Mouse (Mus musculus) midbrain, embryonic 13.5 days (tissue): ENCODE results near the gene Ace2. TPM values are rescaled to one million over a fixed set of nuclear protein-coding genes. Genes with fewer than 3 reads are reported as not detected.

ENCODE experiments used
- ATAC-seq: fragments of 200-750 bp; cut with Nextera tagmentation; 2 replicates; pipeline ENCODE4 v1.8.0; 2017; ENCODE audit warnings: mild to moderate bottlenecking, moderate TSS enrichment, moderate library complexity
- H3K27ac ChIP-seq: fragments of 300-500 bp; sonication (generic); 2 replicates; pipeline ENCODE4 v1.5.1; 2015; ENCODE audit warnings: inconsistent platforms, mild to moderate bottlenecking, moderate library complexity
- H3K27me3 ChIP-seq: fragments of 300-500 bp; sonication (generic); 2 replicates; pipeline ENCODE4 v1.6.1; 2015; ENCODE audit warnings: mild to moderate bottlenecking, inconsistent platforms
- H3K36me3 ChIP-seq: fragments of 300-500 bp; sonication (generic); 2 replicates; pipeline ENCODE4 v1.6.1; 2015; ENCODE audit warnings: mild to moderate bottlenecking, inconsistent platforms
- H3K4me1 ChIP-seq: fragments of 300-500 bp; sonication (generic); replicated peaks from 2 replicates; pipeline ENCODE4 v1.6.1; 2015; ENCODE audit warnings: inconsistent platforms
- H3K4me2 ChIP-seq: fragments of 300-500 bp; sonication (generic); replicated peaks from 2 replicates; pipeline ENCODE4 v1.6.1; 2015; ENCODE audit warnings: moderate library complexity, mild to moderate bottlenecking, inconsistent platforms
- H3K4me3 ChIP-seq: fragments of 300-500 bp; sonication (generic); replicated peaks from 2 replicates; pipeline ENCODE4 v1.5.1; 2015; ENCODE audit warnings: mild to moderate bottlenecking, inconsistent platforms
- H3K9ac ChIP-seq: fragments of 300-500 bp; sonication (generic); replicated peaks from 2 replicates; pipeline ENCODE4 v1.6.1; 2015; ENCODE audit warnings: mild to moderate bottlenecking, inconsistent platforms
- H3K9me3 ChIP-seq: fragments of 300-500 bp; sonication (generic); 2 replicates; pipeline ENCODE4 v1.6.1; 2016; ENCODE audit warnings: mild to moderate bottlenecking, inconsistent platforms
- WGBS: fragments of 180-500 bp; shearing (Covaris S2); methylation state at CpG from one replicate; pipeline ENCODE4 v1.1.7; 2015; 5-methylcytosine and 5-hydroxymethylcytosine counted together
- polyA plus RNA-seq: library from polyadenylated mRNA; unstranded; fragments of >200 nt; fragmentation: Nextera tagmentation; extraction: Ambion mirVana; gene quantifications from 2 replicates; pipeline ENCODE4 v1.2.1, GENCODE M21; 2015

Ace2 gene
- polyA plus RNA-seq, 1 experiment from 2014 or later = 0.05 TPM

GRCm38 (mm10) chrX:164183844-164184243, 44.7 kb downstream of the Ace2 start:
- H3K36me3 ChIP-seq = no peaks in the 10 kb centered on the region
- WGBS = 37% methylated on average over 3 of the region's 3 CpGs

DNA sequence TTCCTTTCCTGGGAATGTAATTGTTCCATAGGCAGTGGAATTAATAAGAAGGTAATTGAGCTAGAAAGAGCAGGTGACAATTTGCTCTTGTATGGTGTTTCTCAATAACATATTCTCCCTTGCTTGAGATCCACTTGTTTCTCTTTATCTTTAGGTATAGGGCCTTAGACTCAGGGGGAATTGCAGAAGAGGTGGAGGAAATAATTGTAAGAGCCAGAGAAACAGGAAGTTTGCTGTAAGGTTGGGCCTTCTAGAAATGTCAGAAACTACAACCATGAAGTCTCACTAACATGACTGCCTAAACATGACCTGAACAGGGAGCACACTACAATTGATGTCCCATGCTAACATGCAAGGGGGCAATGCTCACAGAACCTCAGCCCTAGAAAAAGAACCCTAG, 50.7 kb downstream of the Ace2 start:
- Histone ChIP-seq H3K4me2 (no peak overlapping the region), H3K27me3 (peaks cover 11% of the 10 kb centered on the region; the same call in 1 of the 2 replicates), H3K4me1 (no peaks in the 10 kb centered on the region), H3K4me3 (no peak overlapping the region), H3K9me3 (no peaks in the 10 kb centered on the region), H3K9ac (no peak overlapping the region), H3K36me3 (no peaks in the 10 kb centered on the region), H3K27ac (no peak overlapping the region)
- ATAC-seq = no peak

More at GRCm38 (mm10) chrX:164183844-164184243, 44.7 kb downstream of the Ace2 start:
- H3K4me1 ChIP-seq = no peaks in the 10 kb centered on the region
- H3K4me2 ChIP-seq = no peak overlapping the region
- no peak overlapping the region for H3K9ac ChIP-seq
- H3K27ac ChIP-seq = no peak overlapping the region
- H3K9me3 ChIP-seq = no peaks in the 10 kb centered on the region
- ATAC-seq = no peak
- H3K27me3 ChIP-seq = peaks cover 20% of the 10 kb centered on the region; the same call in 1 of the 2 replicates
- H3K4me3 ChIP-seq = no peak overlapping the region

- 89% methylated on average over 2 of the region's 2 CpGs for WGBS
- no peak overlapping the region for H3K27ac ChIP-seq
- H3K9ac ChIP-seq = no peak overlapping the region
- no peak overlapping the region for H3K4me2 ChIP-seq
- no peaks in the 10 kb centered on the region for H3K4me1 ChIP-seq
- 0 out of 2 replicates have a peak, but pooled peaks cover 3% of the 10 kb centered on the region for H3K27me3 ChIP-seq
- no peak overlapping the region for H3K4me3 ChIP-seq
- no peaks in the 10 kb centered on the region for H3K9me3 ChIP-seq
- ATAC-seq = no peak
- no peaks in the 10 kb centered on the region for H3K36me3 ChIP-seq
Measured at GRCm38 (mm10) chrX:164197679-164198078, 58.5 kb downstream of the Ace2 start.

GRCm38 (mm10) chrX:164200547-164200946, 61.4 kb downstream of the Ace2 start:
- no peak overlapping the region for H3K9ac ChIP-seq
- WGBS = 82% methylated on average over 5 of the region's 5 CpGs
- no peak for ATAC-seq

GRCm38 (mm10) chrX:164221989-164222388, 82.9 kb downstream of the Ace2 start:
- H3K9me3 ChIP-seq = no peaks in the 10 kb centered on the region
- peaks cover 7% of the 10 kb centered on the region; the same call in 1 of the 2 replicates for H3K27me3 ChIP-seq
- 73% methylated on average over 2 of the region's 2 CpGs for WGBS
- H3K4me2 ChIP-seq = no peak overlapping the region
- no peak for ATAC-seq
- no peak overlapping the region for H3K4me3 ChIP-seq
- H3K36me3 ChIP-seq = no peaks in the 10 kb centered on the region
- H3K9ac ChIP-seq = no peak overlapping the region
- H3K27ac ChIP-seq = no peak overlapping the region
- no peaks in the 10 kb centered on the region for H3K4me1 ChIP-seq

More at GRCm38 (mm10) chrX:164200547-164200946, 61.4 kb downstream of the Ace2 start:
- Histone ChIP-seq H3K9me3 (no peaks in the 10 kb centered on the region), H3K27me3 (0 out of 2 replicates have a peak, but pooled peaks cover 3% of the 10 kb centered on the region), H3K4me2 (no peak overlapping the region), H3K4me3 (no peak overlapping the region), H3K4me1 (no peaks in the 10 kb centered on the region), H3K27ac (no peak overlapping the region), H3K36me3 (no peaks in the 10 kb centered on the region)

GRCm38 (mm10) chrX:164233380-164233779, 94.2 kb downstream of the Ace2 start:
- H3K4me1 ChIP-seq = no peaks in the 10 kb centered on the region
- ATAC-seq = no peak
- H3K4me3 ChIP-seq = no peak overlapping the region
- H3K9ac ChIP-seq = no peak overlapping the region
- H3K36me3 ChIP-seq = no peaks in the 10 kb centered on the region
- WGBS = 70% methylated on average over 8 of the region's 8 CpGs
- no peak overlapping the region for H3K4me2 ChIP-seq
- H3K27ac ChIP-seq = no peak overlapping the region
- H3K27me3 ChIP-seq = peaks cover 9% of the 10 kb centered on the region; the same call in 1 of the 2 replicates
- no peaks in the 10 kb centered on the region for H3K9me3 ChIP-seq

Other genes starting within 250 kb of the Ace2 start
- gene Ap1s2, start 230.3 kb upstream of the Ace2 start, polyA plus RNA-seq = 69.3 and 89.6 TPM in 2 replicates
- gene Zrsr2, start 180.7 kb upstream of the Ace2 start, polyA plus RNA-seq = 53.1 and 56.7 TPM in 2 replicates
- 0.30 and 0.31 TPM in 2 replicates for gene Car5b, start 111.3 kb upstream of the Ace2 start, polyA plus RNA-seq
- gene Siah1b, start 62.8 kb upstream of the Ace2 start, polyA plus RNA-seq = 27.1 and 30.4 TPM in 2 replicates
- not detected in 2 replicates for gene Cltrn, start 50.5 kb upstream of the Ace2 start, polyA plus RNA-seq
- gene Bmx, start 118.9 kb downstream of the Ace2 start, polyA plus RNA-seq = 0.39 and 0.82 TPM in 2 replicates
- 2.2 and 3.7 TPM in 2 replicates for gene Pir, start 130.0 kb downstream of the Ace2 start, polyA plus RNA-seq
- gene Vegfd, start 234.0 kb downstream of the Ace2 start, polyA plus RNA-seq = 0.12 and 0.49 TPM in 2 replicates